Mouse (Mus musculus): ENCODE measurements around the gene Egf. TPM values are rescaled to one million over a fixed set of nuclear protein-coding genes. Genes with fewer than 3 reads are reported as not detected.
"Not testable (repeated sequence)": the region's sequence is repeated elsewhere in the genome, so short reads cannot be mapped to it uniquely, and the experiment has no call there.

Gene Egf
- polyA plus RNA-seq, 1 experiment from 2014 or later, result 1.8 TPM

DNA sequence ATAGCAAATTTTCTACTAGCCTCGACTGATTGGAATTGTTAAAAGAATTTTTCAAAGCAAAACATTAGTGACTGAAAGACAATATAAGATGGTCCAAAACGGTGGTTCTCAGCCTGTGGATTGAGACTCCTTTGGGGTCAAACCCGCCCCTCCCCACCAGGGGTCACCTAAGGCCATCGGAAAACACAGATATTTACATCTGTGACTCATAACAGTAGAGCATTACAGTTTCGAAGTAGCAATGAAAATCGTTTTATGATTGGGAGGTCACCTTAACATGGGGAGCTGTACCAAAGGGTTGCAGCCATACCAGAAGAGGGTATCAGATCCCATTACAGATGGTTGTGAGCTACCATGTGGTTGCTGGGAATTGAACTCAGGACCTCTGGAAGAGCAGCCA, 16.1 kb upstream of the Egf start:
- Histone ChIP-seq H3K4me1 (replicated peaks; ENCODE audit: control insufficient read depth, insufficient read depth, low read length) (no peaks in the 10 kb centered on the region), H3K9ac (ENCODE audit: low read length) (no peak overlapping the region), H3K4me3 (ENCODE audit: low read depth, low read length) (no peak overlapping the region), H3K27me3 (replicated peaks; ENCODE audit: control insufficient read depth, insufficient read depth, low read length) (no peaks in the 10 kb centered on the region), H3K4me2 (ENCODE audit: low read length) (no peak overlapping the region), H3K27ac (ENCODE audit: low read depth) (no peak overlapping the region), H3K36me3 (ENCODE audit: control insufficient read depth, insufficient read depth, low read length) (no peaks in the 10 kb centered on the region), H3K9me3 (ENCODE audit: control insufficient read depth, low read length) (no peaks in the 10 kb centered on the region)
- ATAC-seq (replicated peaks; ENCODE audit: low FRiP score, low TSS enrichment, low read depth) (no peak), DNase-seq (ENCODE audit: low spot score) (no peak)
- 83% methylated on average over 6 of the region's 6 CpGs for WGBS

DNA sequence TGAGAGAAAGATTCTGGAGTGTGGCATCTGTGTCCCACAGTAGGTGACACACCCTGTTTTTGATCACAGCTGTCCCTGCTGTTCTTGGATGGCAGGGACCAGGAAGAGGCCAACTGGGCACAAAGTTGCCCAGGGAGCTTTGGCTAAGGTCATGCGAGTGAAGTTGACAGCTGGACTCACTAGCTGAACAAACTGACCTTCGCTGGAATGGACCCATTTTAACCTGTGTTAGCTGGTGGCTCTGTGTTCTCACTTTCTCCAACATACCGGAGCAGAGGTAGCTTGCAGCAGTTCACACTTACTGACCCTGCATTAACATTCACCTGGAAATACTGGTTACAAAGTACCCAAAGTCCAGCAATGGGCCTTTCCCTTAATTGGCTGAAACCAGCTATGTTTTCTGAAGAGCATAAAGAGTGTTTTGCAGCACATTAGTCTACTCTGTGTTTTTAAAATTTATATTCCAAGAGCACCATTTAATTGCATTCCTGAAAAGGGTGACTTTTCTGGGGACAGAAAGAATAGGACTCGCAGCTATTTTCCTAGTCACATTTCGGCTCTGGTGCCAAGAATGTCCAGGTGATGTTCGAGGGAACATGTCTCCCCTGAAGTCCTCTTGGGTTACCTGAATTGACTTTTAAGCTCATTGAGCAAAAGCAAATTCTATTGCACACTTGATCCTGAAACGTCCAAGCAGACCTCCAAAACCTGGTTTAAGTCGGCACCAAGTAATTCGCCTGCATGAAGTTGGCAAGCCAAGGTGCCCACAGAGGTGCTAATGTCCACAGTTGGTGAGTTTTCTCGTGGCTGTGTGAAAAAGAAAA, 12.1 kb upstream of the Egf start:
- Histone ChIP-seq H3K27ac (ENCODE audit: low read depth) (no peak overlapping the region), H3K27me3 (replicated peaks; ENCODE audit: control insufficient read depth, insufficient read depth, low read length) (no peaks in the 10 kb centered on the region), H3K9ac (ENCODE audit: low read length) (no peak overlapping the region), H3K36me3 (ENCODE audit: control insufficient read depth, insufficient read depth, low read length) (no peaks in the 10 kb centered on the region), H3K9me3 (ENCODE audit: control insufficient read depth, low read length) (0 out of 2 replicates have a peak, but pooled peaks cover 2% of the 10 kb centered on the region), H3K4me3 (ENCODE audit: low read depth, low read length) (no peak overlapping the region), H3K4me2 (ENCODE audit: low read length) (no peak overlapping the region), H3K4me1 (replicated peaks; ENCODE audit: control insufficient read depth, insufficient read depth, low read length) (no peaks in the 10 kb centered on the region)
- no peak for ATAC-seq (replicated peaks; ENCODE audit: low FRiP score, low TSS enrichment, low read depth)
- DNase-seq (ENCODE audit: low spot score), result no peak
- WGBS, result 86% methylated on average over 10 of the region's 10 CpGs

DNA sequence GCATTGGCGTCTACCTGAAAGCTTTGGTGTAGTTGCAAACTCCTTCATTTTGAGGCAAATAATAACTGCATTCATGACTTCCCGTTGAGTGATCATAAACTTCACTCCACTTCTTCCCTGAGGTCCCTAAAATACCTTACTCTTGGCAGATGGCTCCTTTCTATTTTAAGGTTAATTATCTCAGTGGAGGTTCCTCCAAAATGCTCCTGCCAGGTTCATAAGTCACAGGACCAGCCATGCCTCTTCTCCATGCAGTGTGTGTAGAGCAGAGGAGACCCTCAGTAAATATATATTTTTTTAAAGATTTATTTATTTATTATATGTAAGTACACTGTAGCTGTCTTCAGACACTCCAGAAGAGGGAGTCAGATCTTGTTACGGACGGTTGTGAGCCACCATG, 11.0 kb upstream of the Egf start:
- Histone ChIP-seq H3K36me3 (ENCODE audit: control insufficient read depth, insufficient read depth, low read length) (no peaks in the 10 kb centered on the region), H3K4me1 (replicated peaks; ENCODE audit: control insufficient read depth, insufficient read depth, low read length) (no peaks in the 10 kb centered on the region), H3K27me3 (replicated peaks; ENCODE audit: control insufficient read depth, insufficient read depth, low read length) (no peaks in the 10 kb centered on the region), H3K9ac (ENCODE audit: low read length) (no peak overlapping the region), H3K9me3 (ENCODE audit: control insufficient read depth, low read length) (0 out of 2 replicates have a peak, but pooled peaks cover 2% of the 10 kb centered on the region), H3K4me3 (ENCODE audit: low read depth, low read length) (no peak overlapping the region), H3K27ac (ENCODE audit: low read depth) (no peak overlapping the region), H3K4me2 (ENCODE audit: low read length) (no peak overlapping the region)
- no peak for DNase-seq (ENCODE audit: low spot score)
- no peak for ATAC-seq (replicated peaks; ENCODE audit: low FRiP score, low TSS enrichment, low read depth)
- 86% methylated on average over 4 of the region's 4 CpGs for WGBS

DNA sequence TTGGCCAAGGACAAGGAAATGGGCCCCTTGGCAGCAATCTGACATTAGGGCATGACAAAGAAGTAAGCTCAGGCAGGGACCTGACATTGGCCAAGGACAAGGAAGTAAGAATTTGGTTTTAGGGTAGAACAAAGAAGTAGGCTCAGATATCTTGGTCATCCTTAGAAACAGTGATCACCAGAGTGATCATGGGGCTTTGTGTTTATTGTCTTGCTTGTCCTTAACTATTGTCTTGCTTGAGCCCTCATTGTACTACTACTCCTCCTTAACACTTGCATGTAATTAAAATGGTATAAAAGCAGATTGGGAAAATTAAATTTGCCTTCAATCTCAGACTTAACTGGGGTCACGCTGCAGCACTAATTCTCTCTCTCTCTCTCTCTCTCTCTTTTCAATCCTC, 2.5 kb upstream of the Egf start:
- DNase-seq (ENCODE audit: low spot score); H3K9me3 ChIP-seq (ENCODE audit: control insufficient read depth, low read length); H3K27ac ChIP-seq (ENCODE audit: low read depth); H3K4me2 ChIP-seq (ENCODE audit: low read length); H3K4me3 ChIP-seq (ENCODE audit: low read depth, low read length); H3K27me3 ChIP-seq (replicated peaks; ENCODE audit: control insufficient read depth, insufficient read depth, low read length); H3K9ac ChIP-seq (ENCODE audit: low read length); H3K36me3 ChIP-seq (ENCODE audit: control insufficient read depth, insufficient read depth, low read length); H3K4me1 ChIP-seq (replicated peaks; ENCODE audit: control insufficient read depth, insufficient read depth, low read length); ATAC-seq (replicated peaks; ENCODE audit: low FRiP score, low TSS enrichment, low read depth): not testable (repeated sequence)
- 100% methylated on average over 1 of the region's 1 CpGs for WGBS

GRCm38 (mm10) chr3:129744803-129745202, 10.3 kb downstream of the Egf start:
- Histone ChIP-seq H3K4me3 (ENCODE audit: low read depth, low read length) (no peak overlapping the region), H3K27ac (ENCODE audit: low read depth) (no peak overlapping the region), H3K36me3 (ENCODE audit: control insufficient read depth, insufficient read depth, low read length) (no peaks in the 10 kb centered on the region), H3K27me3 (replicated peaks; ENCODE audit: control insufficient read depth, insufficient read depth, low read length) (no peaks in the 10 kb centered on the region), H3K4me2 (ENCODE audit: low read length) (no peak overlapping the region), H3K4me1 (replicated peaks; ENCODE audit: control insufficient read depth, insufficient read depth, low read length) (no peaks in the 10 kb centered on the region), H3K9ac (ENCODE audit: low read length) (no peak overlapping the region), H3K9me3 (ENCODE audit: control insufficient read depth, low read length) (no peaks in the 10 kb centered on the region)
- 62% methylated on average over 8 of the region's 8 CpGs for WGBS
- DNase-seq (ENCODE audit: low spot score) (no peak), ATAC-seq (replicated peaks; ENCODE audit: low FRiP score, low TSS enrichment, low read depth) (no peak)

GRCm38 (mm10) chr3:129742781-129743180, 12.3 kb downstream of the Egf start:
- no peaks in the 10 kb centered on the region for H3K9me3 ChIP-seq (ENCODE audit: control insufficient read depth, low read length)
- no peak for DNase-seq (ENCODE audit: low spot score)

DNA sequence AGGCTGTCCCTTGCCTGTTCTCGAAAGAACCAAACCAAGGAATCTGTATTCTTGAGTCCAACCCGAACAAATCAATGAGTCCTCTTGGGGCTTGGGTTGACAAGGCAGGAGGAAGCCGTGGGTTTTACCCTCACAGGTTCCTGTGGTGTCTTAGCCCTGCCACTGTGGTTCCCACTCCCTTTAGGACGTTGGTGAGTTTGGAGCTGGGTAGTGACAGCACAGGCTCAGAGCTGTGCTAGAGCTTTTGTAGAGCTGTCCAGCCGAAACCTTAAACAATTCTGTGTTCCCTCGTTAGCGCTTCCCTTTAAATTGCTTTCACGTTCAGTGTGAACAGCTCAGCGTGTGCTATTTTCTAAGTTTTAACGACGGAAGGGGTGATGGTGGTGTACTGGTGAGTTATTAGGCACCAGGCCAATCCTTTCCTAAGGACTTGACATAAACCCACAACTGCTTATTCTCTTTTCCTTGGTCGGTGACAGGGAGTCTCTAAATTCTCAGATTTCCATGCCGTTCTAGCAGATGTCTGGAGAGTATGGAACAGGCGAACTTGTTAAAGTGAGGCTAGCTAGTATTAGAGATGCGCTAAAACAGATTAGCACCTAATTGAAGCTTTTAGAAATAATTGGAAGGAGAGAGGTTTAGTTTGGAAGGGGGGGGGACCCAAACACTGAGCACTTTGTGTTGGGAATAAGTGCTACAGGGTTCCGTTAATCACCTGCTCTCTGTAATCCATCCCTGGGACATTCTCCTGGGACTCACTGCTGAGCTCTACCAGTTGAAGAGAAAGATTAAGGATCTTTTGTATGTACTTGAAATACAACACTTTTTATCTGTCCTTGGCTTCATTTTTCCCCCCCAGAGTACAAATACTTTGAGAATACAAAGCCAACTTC, 16.6 kb downstream of the Egf start:
- no peaks in the 10 kb centered on the region for H3K36me3 ChIP-seq (ENCODE audit: control insufficient read depth, insufficient read depth, low read length)
- H3K4me2 ChIP-seq (ENCODE audit: low read length), result no peak overlapping the region
- H3K9me3 ChIP-seq (ENCODE audit: control insufficient read depth, low read length), result no peaks in the 10 kb centered on the region
- no peaks in the 10 kb centered on the region for H3K27me3 ChIP-seq (replicated peaks; ENCODE audit: control insufficient read depth, insufficient read depth, low read length)
- H3K27ac ChIP-seq (ENCODE audit: low read depth), result no peak overlapping the region
- 66% methylated on average over 16 of the region's 16 CpGs for WGBS
- H3K9ac ChIP-seq (ENCODE audit: low read length), result no peak overlapping the region
- no peak overlapping the region for H3K4me3 ChIP-seq (ENCODE audit: low read depth, low read length)
- DNase-seq (ENCODE audit: low spot score) (no peak), ATAC-seq (replicated peaks; ENCODE audit: low FRiP score, low TSS enrichment, low read depth) (no peak)
- no peaks in the 10 kb centered on the region for H3K4me1 ChIP-seq (replicated peaks; ENCODE audit: control insufficient read depth, insufficient read depth, low read length)

More at GRCm38 (mm10) chr3:129742781-129743180, 12.3 kb downstream of the Egf start:
- ATAC-seq (replicated peaks; ENCODE audit: low FRiP score, low TSS enrichment, low read depth), result no peak
- Histone ChIP-seq H3K27ac (ENCODE audit: low read depth) (no peak overlapping the region), H3K27me3 (replicated peaks; ENCODE audit: control insufficient read depth, insufficient read depth, low read length) (no peaks in the 10 kb centered on the region), H3K9ac (ENCODE audit: low read length) (no peak overlapping the region), H3K4me3 (ENCODE audit: low read depth, low read length) (no peak overlapping the region), H3K36me3 (ENCODE audit: control insufficient read depth, insufficient read depth, low read length) (no peaks in the 10 kb centered on the region), H3K4me1 (replicated peaks; ENCODE audit: control insufficient read depth, insufficient read depth, low read length) (no peaks in the 10 kb centered on the region), H3K4me2 (ENCODE audit: low read length) (no peak overlapping the region)
- WGBS, result 78% methylated on average over 6 of the region's 6 CpGs

- 89% methylated on average over 6 of the region's 6 CpGs for WGBS
- DNase-seq (ENCODE audit: low spot score), result no peak
- ATAC-seq (replicated peaks; ENCODE audit: low FRiP score, low TSS enrichment, low read depth), result no peak
These were observed 23.5 kb downstream of the Egf start for GRCm38 (mm10) chr3:129731636-129732035.

More at GRCm38 (mm10) chr3:129731636-129732035, 23.5 kb downstream of the Egf start:
- Histone ChIP-seq H3K27ac (ENCODE audit: low read depth) (no peak overlapping the region), H3K4me2 (ENCODE audit: low read length) (no peak overlapping the region), H3K4me1 (replicated peaks; ENCODE audit: control insufficient read depth, insufficient read depth, low read length) (no peaks in the 10 kb centered on the region), H3K4me3 (ENCODE audit: low read depth, low read length) (no peak overlapping the region), H3K27me3 (replicated peaks; ENCODE audit: control insufficient read depth, insufficient read depth, low read length) (no peaks in the 10 kb centered on the region), H3K9me3 (ENCODE audit: control insufficient read depth, low read length) (no peaks in the 10 kb centered on the region), H3K9ac (ENCODE audit: low read length) (no peak overlapping the region), H3K36me3 (ENCODE audit: control insufficient read depth, insufficient read depth, low read length) (no peaks in the 10 kb centered on the region)

Measured in intestine, embryonic 14.5 days (tissue).